Mouse (Mus musculus) heart, embryonic 13.5 days (tissue): ENCODE data around the gene Fgfr2. TPM values are rescaled to one million over a fixed set of nuclear protein-coding genes. Genes with fewer than 3 reads are reported as not detected.

Source experiments
- ATAC-seq: fragments of 200-750 bp; cut with Nextera tagmentation; 2 replicates; pipeline ENCODE4 v1.8.0; 2017; ENCODE audit warnings: moderate TSS enrichment; ENCODE audit not compliant: insufficient number of reproducible peaks, low FRiP score, low TSS enrichment; ENCODE audit errors: extremely low read depth
- H3K27ac ChIP-seq: fragments of 300-500 bp; sonication (generic); replicated peaks from 2 replicates; pipeline ENCODE4 v1.5.1; 2015; ENCODE audit warnings: moderate library complexity, mild to moderate bottlenecking, inconsistent platforms
- H3K27me3 ChIP-seq: fragments of 300-500 bp; sonication (generic); replicated peaks from 2 replicates; pipeline ENCODE4 v1.6.1; 2015; ENCODE audit warnings: mild to moderate bottlenecking, inconsistent platforms
- H3K36me3 ChIP-seq: fragments of 300-500 bp; sonication (generic); 2 replicates; pipeline ENCODE4 v1.6.1; 2015; ENCODE audit warnings: mild to moderate bottlenecking, inconsistent platforms
- H3K4me1 ChIP-seq: fragments of 300-500 bp; sonication (generic); 2 replicates; pipeline ENCODE4 v1.6.1; 2015; ENCODE audit warnings: inconsistent platforms
- H3K4me2 ChIP-seq: fragments of 300-500 bp; sonication (generic); 2 replicates; pipeline ENCODE4 v1.6.1; 2015; ENCODE audit warnings: inconsistent platforms, mild to moderate bottlenecking, moderate library complexity
- H3K4me3 ChIP-seq: fragments of 300-500 bp; sonication (generic); 2 replicates; pipeline ENCODE4 v1.5.1; 2015; ENCODE audit warnings: moderate library complexity, mild to moderate bottlenecking, inconsistent platforms
- H3K9ac ChIP-seq: fragments of 300-500 bp; sonication (generic); 2 replicates; pipeline ENCODE4 v1.6.1; 2015; ENCODE audit warnings: inconsistent platforms, mild to moderate bottlenecking, moderate library complexity
- H3K9me3 ChIP-seq: fragments of 300-500 bp; sonication (generic); 2 replicates; pipeline ENCODE4 v1.6.1; 2016; ENCODE audit warnings: inconsistent platforms
- WGBS: fragments of 180-500 bp; shearing (Covaris S2); methylation state at CpG from one replicate; pipeline ENCODE4 v1.1.7; 2015; ENCODE audit warnings: mixed read lengths; 5-methylcytosine and 5-hydroxymethylcytosine counted together
- polyA plus RNA-seq: library from polyadenylated mRNA; unstranded; fragments of >200 nt; fragmentation: Nextera tagmentation; extraction: Ambion mirVana; gene quantifications from 2 replicates; pipeline ENCODE4 v1.2.1, GENCODE M21; 2015

Gene Fgfr2
- polyA plus RNA-seq, 1 experiment from 2014 or later = 22.5 TPM

DNA sequence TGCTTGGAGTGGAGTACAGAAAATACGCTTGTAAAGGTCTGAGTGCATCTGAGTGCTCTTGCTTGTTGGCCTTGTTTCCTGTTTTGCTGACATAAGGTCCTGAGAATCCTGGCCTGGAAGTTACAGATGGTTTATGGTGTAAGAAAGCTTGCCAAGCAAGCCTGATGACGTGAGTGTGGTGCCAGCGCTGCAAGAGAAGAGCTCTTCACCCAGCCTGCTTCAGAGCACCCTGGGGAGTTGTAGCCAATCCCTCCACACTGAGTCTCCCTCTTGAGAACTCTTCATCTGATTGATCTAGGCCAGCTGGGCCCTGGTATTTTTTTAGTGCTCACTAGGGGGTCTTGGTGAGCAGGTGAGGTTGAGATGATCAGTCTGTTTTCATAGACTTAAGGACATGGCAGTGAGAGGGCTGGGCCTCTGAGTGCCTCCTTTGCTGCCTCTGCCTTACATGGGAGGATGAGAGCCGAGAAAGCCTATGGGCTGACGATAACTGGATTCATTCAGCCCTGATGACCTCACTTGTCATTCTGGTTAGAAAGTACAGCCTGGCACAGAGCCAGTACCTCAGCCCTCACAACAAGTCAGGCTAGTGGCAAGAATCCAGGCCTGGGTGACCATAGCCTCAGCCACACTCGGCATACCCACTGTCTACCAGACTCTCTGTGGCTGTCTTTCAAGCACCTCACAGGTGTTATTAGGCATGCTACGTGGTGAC, 228.2 kb downstream of the Fgfr2 start:
- Histone ChIP-seq H3K27me3 (no peaks in the 10 kb centered on the region), H3K4me3 (no peak overlapping the region), H3K9ac (no peak overlapping the region), H3K9me3 (no peaks in the 10 kb centered on the region; the same call in 1 of the 2 replicates), H3K4me1 (peaks cover 22% of the 10 kb centered on the region), H3K27ac (peak overlapping the region; percentile 87), H3K36me3 (no peaks in the 10 kb centered on the region), H3K4me2 (no peak overlapping the region)
- 45% methylated on average over 7 of the region's 7 CpGs for WGBS
- no peak; the same call in 1 of the 2 replicates for ATAC-seq

DNA sequence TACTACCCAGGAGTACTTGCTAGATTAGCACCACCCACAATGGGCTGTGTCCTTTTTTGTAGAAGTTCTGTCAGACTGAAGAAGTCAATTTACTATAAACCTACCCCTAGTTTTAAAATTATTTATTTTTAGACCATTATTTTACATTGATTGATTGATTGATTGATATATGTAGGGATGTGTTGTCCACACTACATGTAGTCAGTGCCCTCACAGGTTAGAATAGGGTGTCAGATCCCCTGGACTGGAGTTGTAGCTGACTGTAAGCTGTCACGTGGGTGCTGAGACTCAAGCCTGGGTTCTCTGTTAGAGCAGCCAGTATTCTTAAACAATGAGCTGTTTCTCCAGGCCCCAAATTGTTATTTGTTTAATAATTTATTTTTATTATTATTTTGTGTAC, 229.8 kb downstream of the Fgfr2 start:
- Histone ChIP-seq H3K36me3 (no peaks in the 10 kb centered on the region), H3K9me3 (no peaks in the 10 kb centered on the region; the same call in 1 of the 2 replicates), H3K9ac (no peak overlapping the region), H3K4me2 (no peak overlapping the region), H3K4me3 (no peak overlapping the region), H3K4me1 (peaks cover 22% of the 10 kb centered on the region), H3K27me3 (no peaks in the 10 kb centered on the region), H3K27ac (no peak overlapping the region)
- WGBS = 61% methylated on average over 1 of the region's 1 CpGs
- no peak for ATAC-seq

DNA sequence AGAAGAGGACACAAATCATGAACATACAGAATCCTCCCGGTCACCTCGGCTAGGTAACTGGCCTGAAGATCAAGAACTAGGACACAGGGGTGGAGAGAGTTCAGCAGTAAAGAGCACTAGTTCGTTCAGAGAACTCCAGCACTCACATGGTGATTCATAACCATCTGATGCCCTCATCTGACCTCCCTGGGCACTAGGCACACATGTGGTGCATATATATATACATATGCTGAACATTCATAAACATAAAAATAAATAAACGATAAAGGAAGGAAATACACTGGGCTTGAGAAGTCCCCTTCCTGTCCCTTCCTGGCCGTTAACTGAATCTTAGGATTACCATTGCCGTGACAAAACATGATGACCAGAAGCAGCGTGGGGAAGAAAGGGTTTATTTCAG, 230.3 kb downstream of the Fgfr2 start:
- Histone ChIP-seq H3K27me3 (no peaks in the 10 kb centered on the region), H3K4me1 (peaks cover 22% of the 10 kb centered on the region), H3K27ac (no peak overlapping the region), H3K9me3 (no peaks in the 10 kb centered on the region; the same call in 1 of the 2 replicates), H3K36me3 (no peaks in the 10 kb centered on the region), H3K4me2 (no peak overlapping the region), H3K9ac (no peak overlapping the region), H3K4me3 (no peak overlapping the region)
- ATAC-seq = no peak
- WGBS = 66% methylated on average over 7 of the region's 7 CpGs

DNA sequence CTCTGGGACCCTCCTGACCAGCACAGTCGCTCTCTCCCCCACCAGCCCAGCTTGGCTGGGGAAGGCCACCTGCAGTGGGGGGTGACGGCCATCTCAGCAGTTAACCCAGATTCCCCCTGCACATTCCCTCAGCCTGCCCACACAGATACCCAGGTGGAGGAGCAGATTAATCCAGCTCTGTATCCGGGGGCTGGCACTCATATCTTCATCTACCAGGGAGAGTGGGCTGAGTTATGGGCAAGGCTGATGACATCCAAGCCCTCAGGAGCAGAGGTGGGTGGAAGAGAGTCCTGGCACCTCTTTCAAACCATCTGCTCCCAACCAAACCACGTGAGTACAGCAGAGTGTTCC, 230.9 kb downstream of the Fgfr2 start:
- WGBS = 55% methylated on average over 4 of the region's 4 CpGs

DNA sequence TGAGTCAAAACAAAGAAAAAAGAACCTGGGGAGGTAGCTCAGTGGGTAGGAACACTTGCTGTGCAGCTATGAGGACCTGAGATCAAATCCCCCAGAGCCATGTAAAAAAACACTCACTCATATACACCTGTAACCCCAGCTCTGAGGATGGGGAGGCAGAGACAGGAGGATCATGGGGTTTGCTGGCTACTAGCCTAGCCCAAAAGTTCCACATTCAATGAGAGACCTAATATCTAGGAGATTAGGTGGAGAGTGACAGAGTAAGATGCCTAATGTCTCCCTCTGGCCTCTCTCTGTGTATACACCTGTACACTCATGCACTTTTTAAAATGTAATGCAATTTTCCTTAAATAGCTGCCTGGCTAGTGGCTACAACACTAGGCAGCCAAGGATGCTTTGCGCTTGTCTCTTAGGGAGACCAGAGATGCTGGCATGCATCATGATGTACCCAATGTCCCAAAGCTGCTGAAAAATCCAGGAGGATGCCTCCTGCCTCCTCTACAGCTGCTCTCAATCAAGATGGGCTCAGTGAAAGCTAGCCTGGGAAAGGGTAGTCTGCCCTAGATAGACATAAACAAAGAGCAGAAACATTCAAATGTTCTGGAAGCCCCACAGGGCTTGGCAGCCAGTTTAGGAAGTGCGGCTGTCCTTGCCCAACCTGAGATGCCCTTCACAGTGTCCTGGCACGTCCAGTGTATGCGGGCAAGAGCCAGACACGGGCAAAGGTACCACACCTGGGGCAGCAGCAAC, 231.4 kb downstream of the Fgfr2 start:
- Histone ChIP-seq H3K9me3 (no peaks in the 10 kb centered on the region; the same call in 1 of the 2 replicates), H3K4me2 (no peak overlapping the region), H3K27ac (no peak overlapping the region), H3K36me3 (no peaks in the 10 kb centered on the region), H3K4me1 (peaks cover 22% of the 10 kb centered on the region), H3K27me3 (no peaks in the 10 kb centered on the region), H3K9ac (no peak overlapping the region), H3K4me3 (no peak overlapping the region)
- no peak for ATAC-seq
- WGBS = 70% methylated on average over 5 of the region's 5 CpGs

More for the DNA sequence above, 230.9 kb downstream of the Fgfr2 start:
- no peak overlapping the region for H3K4me2 ChIP-seq
- H3K27ac ChIP-seq = no peak overlapping the region
- H3K9ac ChIP-seq = no peak overlapping the region
- no peak overlapping the region for H3K4me3 ChIP-seq
- H3K27me3 ChIP-seq = no peaks in the 10 kb centered on the region
- no peaks in the 10 kb centered on the region; the same call in 1 of the 2 replicates for H3K9me3 ChIP-seq
- ATAC-seq = no peak
- peaks cover 22% of the 10 kb centered on the region for H3K4me1 ChIP-seq
- no peaks in the 10 kb centered on the region for H3K36me3 ChIP-seq

GRCm38 (mm10) chr7:132890201-132890600, 232.9 kb downstream of the Fgfr2 start:
- ATAC-seq = no peak
- Histone ChIP-seq H3K27ac (no peak overlapping the region), H3K27me3 (no peaks in the 10 kb centered on the region), H3K4me1 (peaks cover 12% of the 10 kb centered on the region), H3K36me3 (peaks cover 6% of the 10 kb centered on the region), H3K9me3 (no peaks in the 10 kb centered on the region; the same call in 1 of the 2 replicates), H3K9ac (no peak overlapping the region), H3K4me2 (no peak overlapping the region), H3K4me3 (no peak overlapping the region)
- 92% methylated on average over 5 of the region's 5 CpGs for WGBS

DNA sequence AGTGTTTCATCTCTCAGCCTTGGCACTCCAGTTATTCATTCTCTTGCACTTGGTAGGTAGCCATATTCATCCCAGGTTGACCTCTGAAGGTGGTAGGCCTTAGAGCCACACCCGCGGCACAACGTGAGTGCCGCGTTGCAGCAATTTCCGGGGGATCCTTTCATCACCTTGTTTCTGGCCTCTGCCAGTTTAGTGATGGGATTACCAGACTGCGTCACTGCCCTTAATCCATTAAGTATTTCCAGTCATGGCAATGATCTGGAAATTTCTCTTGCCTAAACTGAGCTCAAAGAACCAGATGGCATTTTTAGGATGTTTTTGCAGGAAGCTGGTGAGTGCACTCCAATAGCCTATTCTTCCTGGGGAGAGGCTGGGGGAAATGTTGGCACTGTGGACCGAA, 233.5 kb downstream of the Fgfr2 start:
- no peak for ATAC-seq
- Histone ChIP-seq H3K4me2 (no peak overlapping the region), H3K36me3 (peaks cover 11% of the 10 kb centered on the region), H3K9me3 (no peaks in the 10 kb centered on the region; the same call in 1 of the 2 replicates), H3K27me3 (no peaks in the 10 kb centered on the region), H3K4me1 (peaks cover 9% of the 10 kb centered on the region), H3K4me3 (no peak overlapping the region), H3K9ac (no peak overlapping the region), H3K27ac (no peak overlapping the region)
- WGBS = 89% methylated on average over 8 of the region's 8 CpGs

DNA sequence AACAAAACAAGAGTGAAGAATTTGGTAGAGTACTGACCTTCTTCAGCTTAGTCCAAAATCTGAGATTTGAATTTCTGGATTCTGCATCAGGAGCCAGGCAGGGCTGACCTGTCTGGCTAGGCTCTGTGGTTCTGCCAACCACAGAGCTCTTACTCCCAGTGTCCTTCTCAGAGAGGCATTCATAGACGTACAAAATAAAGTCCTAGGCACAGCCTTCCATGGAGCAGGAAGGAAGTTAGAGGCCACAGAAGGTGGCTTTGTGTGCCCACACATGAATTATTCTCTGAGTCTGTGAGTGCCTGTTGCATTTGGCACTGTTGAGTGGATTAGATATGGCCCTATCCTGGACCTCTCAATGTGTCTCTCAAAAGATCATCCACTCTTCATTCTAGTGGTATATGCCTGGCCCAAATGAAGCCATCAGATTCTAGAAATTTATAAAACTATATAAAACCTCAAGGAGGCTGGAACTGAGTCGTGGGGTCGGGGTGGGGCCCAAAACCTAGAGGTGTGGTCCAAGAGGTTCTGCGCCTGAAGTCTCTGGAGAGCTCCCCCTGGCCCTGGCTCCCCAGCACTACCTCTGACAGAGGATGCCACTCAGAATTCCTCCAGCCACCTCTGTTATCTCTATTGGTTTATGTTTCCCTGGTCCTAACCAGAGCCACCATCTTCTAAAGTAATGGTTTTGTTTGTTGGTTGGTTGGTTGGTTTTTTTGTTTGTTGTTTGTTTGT, 234.5 kb downstream of the Fgfr2 start:
- no peak overlapping the region for H3K4me2 ChIP-seq
- 60% methylated on average over 4 of the region's 4 CpGs for WGBS
- H3K4me1 ChIP-seq = peaks cover 11% of the 10 kb centered on the region; the same call in 1 of the 2 replicates
- H3K9me3 ChIP-seq = no peaks in the 10 kb centered on the region; the same call in 1 of the 2 replicates
- H3K4me3 ChIP-seq = no peak overlapping the region
- H3K9ac ChIP-seq = no peak overlapping the region
- no peaks in the 10 kb centered on the region for H3K27me3 ChIP-seq
- peaks cover 21% of the 10 kb centered on the region for H3K36me3 ChIP-seq
- no peak for ATAC-seq
- no peak overlapping the region for H3K27ac ChIP-seq

- no peak overlapping the region for H3K27ac ChIP-seq
- H3K9me3 ChIP-seq = no peaks in the 10 kb centered on the region
- no peak for ATAC-seq
- H3K9ac ChIP-seq = no peak overlapping the region
- H3K4me1 ChIP-seq = peaks cover 11% of the 10 kb centered on the region; the same call in 1 of the 2 replicates
- WGBS = 50% methylated on average over 3 of the region's 3 CpGs
- no peaks in the 10 kb centered on the region for H3K27me3 ChIP-seq
- H3K4me3 ChIP-seq = no peak overlapping the region
- H3K36me3 ChIP-seq = peaks cover 27% of the 10 kb centered on the region
- H3K4me2 ChIP-seq = no peak overlapping the region
These were observed 235.1 kb downstream of the Fgfr2 start for GRCm38 (mm10) chr7:132888052-132888451.

DNA sequence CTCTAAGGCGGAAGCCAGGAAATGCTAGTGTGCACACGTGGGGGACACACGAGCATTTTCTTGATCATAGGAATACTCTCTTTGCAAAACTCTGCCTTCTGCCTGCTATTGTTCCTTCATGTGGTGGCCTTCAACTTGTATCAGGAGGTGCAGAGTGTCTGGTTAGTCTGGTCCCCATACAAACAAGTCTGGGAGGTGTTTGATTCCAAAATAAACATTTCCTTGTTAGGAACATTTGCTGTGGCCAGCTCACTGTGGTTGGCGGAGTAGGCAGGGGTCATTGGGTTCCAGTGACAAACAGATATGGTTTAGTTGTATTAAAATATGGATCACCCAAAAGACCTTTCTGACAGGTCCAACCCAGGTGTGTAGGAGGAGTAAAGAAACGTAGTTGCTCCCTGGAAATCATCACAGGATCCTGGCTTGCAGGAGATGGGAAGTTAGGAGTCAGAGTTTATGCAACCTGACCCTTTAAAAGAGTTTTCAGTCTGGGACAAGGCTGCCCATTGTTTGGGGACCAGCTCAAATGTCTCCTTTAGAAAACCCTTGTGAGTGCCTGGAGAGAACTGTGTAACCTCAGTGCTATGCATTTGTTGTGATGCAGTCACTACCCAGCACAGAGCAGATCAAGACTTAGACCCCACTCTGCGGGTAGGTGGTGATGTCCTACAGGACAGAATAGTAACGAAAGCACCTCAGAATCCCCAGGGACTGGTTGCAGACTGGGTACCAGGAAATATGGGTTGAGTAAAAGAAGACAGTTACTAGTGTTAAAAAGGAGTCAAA, 235.9 kb downstream of the Fgfr2 start:
- Histone ChIP-seq H3K36me3 (peaks cover 35% of the 10 kb centered on the region), H3K4me3 (no peak overlapping the region), H3K9me3 (no peaks in the 10 kb centered on the region), H3K27ac (0 out of 2 replicates have a peak overlapping the region, but pooled peaks have one; percentile 8), H3K4me1 (peaks cover 11% of the 10 kb centered on the region; the same call in 1 of the 2 replicates), H3K4me2 (no peak overlapping the region), H3K9ac (no peak overlapping the region), H3K27me3 (no peaks in the 10 kb centered on the region)
- ATAC-seq = no peak
- WGBS = 60% methylated on average over 7 of the region's 7 CpGs
